Mouse (Mus musculus) small intestine, adult 2 months (tissue): ENCODE measurements at regions not wholly inside any gene's neighbourhood (a gene's known extent, or its start where the extent isn't known, plus 50 kb on each side); places are given as distances from the start of the nearest gene placed in this dataset.

ENCODE experiments used
- H3K27ac ChIP-seq: fragments of 200-500 bp; 2 replicates; pipeline ENCODE4 v1.5.1; 2012; ENCODE audit warnings: low read depth, low read length, control low read depth, inconsistent platforms; ENCODE audit not compliant: insufficient read depth
- H3K27me3 ChIP-seq: fragments of 200-500 bp; 2 replicates; pipeline ENCODE4 v1.6.1; 2012; ENCODE audit warnings: mild to moderate bottlenecking, moderate library complexity, low read length, inconsistent platforms; ENCODE audit not compliant: control insufficient read depth, insufficient read depth
- H3K36me3 ChIP-seq: fragments of 200-500 bp; 2 replicates; pipeline ENCODE4 v1.6.1; 2012; ENCODE audit warnings: mild to moderate bottlenecking, low read length, control low read depth, inconsistent platforms; ENCODE audit not compliant: control insufficient read depth, insufficient read depth
- H3K4me1 ChIP-seq: fragments of 200-500 bp; 2 replicates; pipeline ENCODE4 v1.6.1; 2012; ENCODE audit warnings: low read length, inconsistent platforms, mixed read lengths; ENCODE audit not compliant: control insufficient read depth, insufficient read depth, insufficient read length
- H3K4me3 ChIP-seq: fragments of 200-500 bp; 2 replicates; pipeline ENCODE4 v1.5.1; 2012; ENCODE audit warnings: low read depth, mild to moderate bottlenecking, control low read depth, inconsistent platforms, low read length, moderate library complexity
- CTCF ChIP-seq: fragments of 200-500 bp; IDR thresholded peaks from 2 replicates; pipeline ENCODE4 v1.5.1; 2012; ENCODE audit warnings: low read depth, mild to moderate bottlenecking, control low read depth, inconsistent platforms, low read length, moderate library complexity, mixed read lengths; ENCODE audit not compliant: insufficient replicate concordance, insufficient read length; ENCODE audit errors: extremely low read depth
- POLR2A ChIP-seq: fragments of 200-500 bp; IDR thresholded peaks from 2 replicates; pipeline ENCODE4 v1.6.1; 2012; ENCODE audit warnings: low read depth, mild to moderate bottlenecking, control low read depth, inconsistent platforms, low read length, moderate library complexity
- WGBS: fragments of 180-500 bp; shearing (Covaris S2); methylation state at CpG from one replicate; pipeline ENCODE4 v1.1.7; 2018; 5-methylcytosine and 5-hydroxymethylcytosine counted together

DNA sequence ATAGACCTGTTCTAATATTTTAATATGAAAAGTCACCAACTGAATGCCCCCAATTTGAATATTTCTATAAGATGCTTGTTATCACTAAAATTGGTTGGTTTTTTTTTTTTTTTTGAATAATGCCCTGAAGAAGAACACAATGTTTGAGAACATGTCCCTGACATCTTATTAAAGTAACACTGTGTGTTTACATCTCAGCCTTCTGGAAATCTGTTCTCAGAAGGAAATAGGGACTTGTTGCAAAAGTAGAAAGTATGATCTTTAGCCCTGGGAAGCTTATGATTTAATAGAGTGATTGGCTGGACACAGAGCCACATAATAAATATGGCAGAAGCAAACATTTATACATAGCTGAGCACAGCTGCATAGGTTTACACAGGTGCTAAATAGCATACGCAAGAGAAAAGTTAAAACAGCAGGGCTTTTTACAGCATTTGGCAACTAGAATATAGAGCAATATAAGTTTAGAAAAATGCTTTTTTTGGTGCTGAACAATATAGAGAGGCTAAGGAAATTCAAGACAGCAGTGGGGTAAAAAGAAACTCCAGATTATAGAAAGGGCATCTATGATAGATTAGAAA is 56.1 kb upstream of the Lama4 start:
- Histone ChIP-seq H3K27ac (no peak overlapping the region), H3K4me1 (0 out of 2 replicates have a peak, but pooled peaks cover 1% of the 10 kb centered on the region), H3K27me3 (no peaks in the 10 kb centered on the region), H3K36me3 (no peaks in the 10 kb centered on the region), H3K4me3 (no peak overlapping the region)
- WGBS, result 71% methylated on average over 1 of the region's 1 CpGs
- TF ChIP-seq POLR2A, result no peak
- no peak for TF ChIP-seq CTCF

DNA sequence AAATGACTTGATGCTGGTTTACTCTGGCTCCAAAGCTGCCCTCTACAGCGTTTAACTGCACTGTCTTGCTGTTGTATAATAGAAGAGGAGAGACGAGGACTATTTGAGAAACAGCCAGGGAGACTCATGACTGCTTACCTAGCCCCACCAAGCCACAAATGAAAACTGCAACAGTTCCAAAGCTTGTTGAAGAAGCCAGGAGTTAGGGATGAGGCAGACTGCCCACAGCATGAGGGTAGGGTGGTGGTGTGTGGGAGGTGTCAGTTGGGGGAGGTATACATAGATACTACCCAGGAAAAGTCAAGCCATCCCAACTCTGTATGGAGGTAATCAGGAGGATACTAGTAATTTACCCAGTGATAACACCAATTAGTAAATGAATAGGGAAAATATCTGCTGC is 55.5 kb upstream of the Lama4 start:
- Histone ChIP-seq H3K27ac (no peak overlapping the region), H3K4me1 (0 out of 2 replicates have a peak, but pooled peaks cover 1% of the 10 kb centered on the region), H3K4me3 (no peak overlapping the region), H3K36me3 (no peaks in the 10 kb centered on the region), H3K27me3 (no peaks in the 10 kb centered on the region)
- 59% methylated on average over 2 of the region's 2 CpGs for WGBS
- TF ChIP-seq CTCF (no peak), POLR2A (no peak)

DNA sequence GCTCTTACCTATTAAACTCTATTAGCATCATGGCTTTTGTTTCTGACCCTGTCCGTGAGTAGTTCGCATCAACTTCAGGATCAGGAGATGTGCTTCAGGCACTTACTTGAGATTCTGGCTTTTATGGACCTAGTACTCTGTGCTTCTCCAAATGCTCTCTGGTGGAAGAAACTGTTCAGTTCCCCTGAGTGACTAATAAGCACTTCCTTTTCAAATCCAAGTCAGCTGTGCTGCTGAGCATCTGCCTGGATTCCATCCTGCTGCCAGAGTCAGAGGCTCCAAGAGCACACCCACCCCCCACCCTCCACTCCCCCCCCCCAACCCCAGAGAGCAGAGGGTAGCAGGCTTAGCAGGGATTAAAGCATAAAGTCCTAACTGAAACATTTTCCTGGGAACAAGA is 52.3 kb upstream of the Lama4 start:
- Histone ChIP-seq H3K27ac (no peak overlapping the region), H3K4me3 (no peak overlapping the region), H3K36me3 (no peaks in the 10 kb centered on the region), H3K27me3 (no peaks in the 10 kb centered on the region), H3K4me1 (0 out of 2 replicates have a peak, but pooled peaks cover 1% of the 10 kb centered on the region)
- 74% methylated on average over 2 of the region's 2 CpGs for WGBS
- no peak for TF ChIP-seq CTCF
- no peak for TF ChIP-seq POLR2A
